ENCODE assay signal across 17 mouse cellular contexts in the genomic region with DNA sequence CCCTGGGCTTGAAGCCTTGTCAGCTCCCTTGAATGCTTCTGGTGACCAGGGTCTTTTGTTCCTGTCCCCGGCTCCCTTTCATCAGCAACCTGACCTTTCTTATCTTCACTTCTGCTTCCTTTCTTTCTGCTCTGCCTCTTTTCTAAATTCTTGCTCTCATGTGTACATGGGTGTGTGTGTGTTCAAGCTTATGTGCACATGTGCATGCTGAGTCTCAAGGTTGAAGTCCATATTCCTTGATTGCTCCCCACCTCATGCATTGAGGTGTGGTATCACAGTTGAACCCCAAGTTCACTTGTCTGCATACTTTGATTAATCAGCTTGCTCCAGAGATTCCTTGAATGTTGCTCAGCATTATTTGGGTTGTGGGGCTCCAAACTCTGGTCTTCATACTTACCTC.
"Had no signal": no experiment of that assay in that cellular context is flagged by ENCODE, and none has a peak within 500 bp of the region (broad histone marks: within the 10 kb centered on the region; RNA-seq: fewer than 3 reads in every experiment).

No protein-coding gene starts in this region.

- H3K4me3 ChIP-seq: liver, embryonic 15.5 days; lung, embryonic 15.5 days; midbrain, embryonic 10.5 days; midbrain, embryonic 12.5 days; myocyte; neural tube, embryonic 12.5 days had no signal

- ATAC-seq: liver, postnatal 0 days; midbrain, embryonic 16.5 days had no signal

- H3K9me3 ChIP-seq: liver, embryonic 15.5 days; lung, embryonic 15.5 days; midbrain, embryonic 10.5 days; midbrain, embryonic 12.5 days; neural tube, embryonic 12.5 days had no signal

- H3K36me3 ChIP-seq: liver, embryonic 15.5 days; lung, embryonic 15.5 days; midbrain, embryonic 10.5 days; midbrain, embryonic 12.5 days; neural tube, embryonic 12.5 days had no signal

- DNase-seq: liver, postnatal 0 days; lung, adult 2 months; lung, postnatal 10 days; lung, postnatal 4 days; midbrain, embryonic 14.5 days; right cerebral cortex, postnatal 14 days; spleen, adult 18-20 months; thymus, adult 2 months; thymus, postnatal 25 days; thymus, postnatal 4 days had no signal

- H3K27me3 ChIP-seq: liver, embryonic 15.5 days; lung, embryonic 15.5 days; midbrain, embryonic 12.5 days; neural tube, embryonic 12.5 days had no signal

- H3K27ac ChIP-seq: liver, embryonic 15.5 days; lung, embryonic 15.5 days; midbrain, embryonic 10.5 days; midbrain, embryonic 12.5 days; neural tube, embryonic 12.5 days had no signal

- H3K4me2 ChIP-seq: liver, embryonic 15.5 days; lung, embryonic 15.5 days; midbrain, embryonic 12.5 days; neural tube, embryonic 12.5 days had no signal

- H3K9ac ChIP-seq: liver, embryonic 15.5 days; liver, postnatal 0 days; lung, embryonic 15.5 days; midbrain, embryonic 12.5 days; neural tube, embryonic 12.5 days had no signal

- H3K4me1 ChIP-seq: liver, embryonic 15.5 days; lung, embryonic 15.5 days; midbrain, embryonic 10.5 days; midbrain, embryonic 12.5 days; neural tube, embryonic 12.5 days had no signal
